Mouse (Mus musculus): ENCODE data around the gene Slit2. TPM values are rescaled to one million over a fixed set of nuclear protein-coding genes. Genes with fewer than 3 reads are reported as not detected.

Slit2 gene
- polyA plus RNA-seq, 1 experiment: 26.2 TPM

GRCm38 (mm10) chr5:48248327-48248726, 265.4 kb downstream of the Slit2 start:
- DNase-seq: no peak
- WGBS: 50% methylated on average over 4 of the region's 4 CpGs
- H3K4me1 ChIP-seq (ENCODE audit: control insufficient read depth, insufficient read depth, low read length): no peaks in the 10 kb centered on the region
- no peak overlapping the region for H3K4me3 ChIP-seq (replicated peaks; ENCODE audit: extremely low read depth, low read depth, low read length)
- no peak for TF ChIP-seq POLR2A (IDR thresholded peaks at IDR 0.05; ENCODE audit: borderline replicate concordance, extremely low read depth, low read depth, low read length)
- no peak for TF ChIP-seq CTCF (IDR thresholded peaks at IDR 0.05; ENCODE audit: insufficient read depth, low read length)

DNA sequence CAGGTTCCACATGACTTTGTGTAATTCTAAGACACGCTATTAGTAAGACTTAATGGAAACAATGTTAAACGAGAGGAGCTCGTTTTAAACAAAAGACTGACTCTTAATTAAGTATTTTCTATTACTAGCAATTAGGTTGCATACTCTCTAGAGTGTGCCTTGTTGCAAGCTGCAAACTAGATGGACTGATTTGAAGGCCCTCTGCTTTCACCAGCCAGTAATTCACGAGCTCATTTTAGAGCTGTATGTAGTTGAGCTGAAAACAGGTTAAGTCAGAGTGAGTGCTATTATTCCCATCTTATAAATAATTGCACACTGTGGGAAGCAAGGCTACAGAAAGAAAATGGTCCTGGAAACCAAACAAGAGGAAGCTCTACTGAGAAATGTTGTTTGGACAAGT, 294.6 kb downstream of the Slit2 start:
- Histone ChIP-seq H3K4me3 (replicated peaks; ENCODE audit: extremely low read depth, low read depth, low read length) (no peak overlapping the region), H3K4me1 (ENCODE audit: control insufficient read depth, insufficient read depth, low read length) (no peaks in the 10 kb centered on the region)
- TF ChIP-seq CTCF (IDR thresholded peaks at IDR 0.05; ENCODE audit: insufficient read depth, low read length): no peak
- TF ChIP-seq POLR2A (IDR thresholded peaks at IDR 0.05; ENCODE audit: borderline replicate concordance, extremely low read depth, low read depth, low read length): no peak
- WGBS: 70% methylated on average over 4 of the region's 4 CpGs
- DNase-seq: no peak

DNA sequence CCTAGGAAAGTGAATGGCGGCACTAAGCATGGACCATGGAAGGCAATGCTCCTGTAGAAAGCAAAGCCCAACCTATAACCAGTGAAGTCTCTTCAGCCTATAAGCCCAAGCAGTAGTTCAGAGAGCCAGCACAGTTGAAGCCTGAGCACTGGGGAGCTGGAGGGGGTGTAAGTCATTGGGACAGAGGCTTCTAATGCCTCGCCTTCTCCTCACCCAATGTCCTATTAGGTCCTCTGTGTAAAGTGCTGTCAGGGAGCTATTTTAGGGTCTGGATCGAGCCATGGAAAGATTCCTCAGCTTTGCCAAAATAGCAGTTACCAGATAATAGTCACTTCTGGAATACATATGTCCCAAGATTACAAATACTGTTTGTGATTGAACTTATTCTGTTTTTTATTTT, 318.2 kb downstream of the Slit2 start:
- no peak for DNase-seq
- 73% methylated on average over 3 of the region's 3 CpGs for WGBS
- no peak for TF ChIP-seq CTCF (IDR thresholded peaks at IDR 0.05; ENCODE audit: insufficient read depth, low read length)
- TF ChIP-seq POLR2A (IDR thresholded peaks at IDR 0.05; ENCODE audit: borderline replicate concordance, extremely low read depth, low read depth, low read length): no peak

DNA sequence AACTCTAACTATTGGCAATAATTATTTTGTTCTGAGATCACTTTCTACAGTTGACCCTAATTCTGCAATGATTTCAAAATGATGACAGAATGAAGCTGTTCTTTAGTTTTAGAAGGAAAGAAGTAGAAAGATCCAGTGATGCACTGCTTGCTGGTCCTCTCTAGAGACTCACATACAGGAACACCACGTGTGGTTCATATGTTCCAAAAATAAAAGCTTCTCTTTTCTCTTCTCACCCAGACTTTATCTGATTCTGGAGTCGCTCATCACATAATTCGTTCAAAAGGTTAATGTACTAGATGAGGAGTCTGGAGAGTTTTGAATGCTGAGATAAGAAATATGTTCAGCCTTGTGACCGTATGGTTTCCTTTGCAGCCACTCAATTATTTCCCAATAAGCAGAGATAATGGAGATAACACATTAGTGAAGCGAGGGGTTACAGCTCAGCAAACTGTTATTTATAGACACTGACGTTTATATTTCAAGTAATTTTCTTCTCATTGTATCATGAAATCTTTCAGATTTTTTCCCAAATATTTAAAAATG, 332.2 kb downstream of the Slit2 start:
- WGBS: 36% methylated on average over 6 of the region's 6 CpGs
- Histone ChIP-seq H3K4me1 (ENCODE audit: control insufficient read depth, insufficient read depth, low read length) (no peaks in the 10 kb centered on the region), H3K4me3 (replicated peaks; ENCODE audit: extremely low read depth, low read depth, low read length) (no peak overlapping the region)
- DNase-seq: no peak
- TF ChIP-seq POLR2A (IDR thresholded peaks at IDR 0.05; ENCODE audit: borderline replicate concordance, extremely low read depth, low read depth, low read length) (no peak), CTCF (IDR thresholded peaks at IDR 0.05; ENCODE audit: insufficient read depth, low read length) (no peak)

More for the DNA sequence above, 318.2 kb downstream of the Slit2 start:
- Histone ChIP-seq H3K4me3 (replicated peaks; ENCODE audit: extremely low read depth, low read depth, low read length) (no peak overlapping the region), H3K4me1 (ENCODE audit: control insufficient read depth, insufficient read depth, low read length) (no peaks in the 10 kb centered on the region)

DNA sequence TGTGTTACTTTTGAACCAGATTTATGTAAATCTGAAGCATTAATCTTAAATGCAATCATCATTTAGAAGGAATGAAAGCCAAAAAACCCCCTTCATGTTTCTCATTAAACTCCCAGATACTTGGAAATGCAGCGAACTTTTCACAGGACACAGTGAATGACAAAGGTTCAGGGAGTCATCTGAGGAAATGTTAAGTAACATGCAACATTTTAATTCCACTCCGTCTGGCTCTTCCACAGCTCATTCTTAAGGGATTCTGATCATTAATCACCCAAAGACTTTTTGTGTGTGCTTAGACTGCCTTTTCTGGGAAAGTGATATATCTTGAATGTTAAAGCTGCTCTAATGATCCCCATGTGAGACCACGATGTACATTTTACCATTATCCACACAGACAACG, 337.7 kb downstream of the Slit2 start:
- no peak overlapping the region for H3K4me3 ChIP-seq (replicated peaks; ENCODE audit: extremely low read depth, low read depth, low read length)
- DNase-seq: no peak
- H3K4me1 ChIP-seq (ENCODE audit: control insufficient read depth, insufficient read depth, low read length): no peaks in the 10 kb centered on the region
- TF ChIP-seq POLR2A (IDR thresholded peaks at IDR 0.05; ENCODE audit: borderline replicate concordance, extremely low read depth, low read depth, low read length): no peak
- no peak for TF ChIP-seq CTCF (IDR thresholded peaks at IDR 0.05; ENCODE audit: insufficient read depth, low read length)
- WGBS: 60% methylated on average over 4 of the region's 4 CpGs

DNA sequence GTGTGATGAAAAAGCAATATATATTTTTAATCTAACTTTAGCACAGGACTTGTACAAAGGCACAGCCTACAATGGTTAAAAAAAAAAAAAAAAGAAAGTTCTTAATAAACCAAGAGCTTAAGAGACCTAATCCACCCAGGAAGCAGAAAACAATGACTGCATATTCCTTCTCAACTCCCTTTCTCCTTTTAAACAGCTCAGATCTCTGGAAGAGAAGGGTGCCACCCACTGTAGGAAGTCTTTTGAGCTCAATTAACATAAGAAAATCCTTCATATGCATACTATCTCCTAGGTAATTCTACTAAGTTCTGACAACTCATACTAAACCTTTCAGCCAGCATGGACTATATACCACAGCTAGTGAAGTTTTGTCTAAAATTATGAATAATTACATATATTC, 343.3 kb downstream of the Slit2 start:
- no peak for DNase-seq
- TF ChIP-seq CTCF (IDR thresholded peaks at IDR 0.05; ENCODE audit: insufficient read depth, low read length) (no peak), POLR2A (IDR thresholded peaks at IDR 0.05; ENCODE audit: borderline replicate concordance, extremely low read depth, low read depth, low read length) (no peak)
- no peaks in the 10 kb centered on the region for H3K4me1 ChIP-seq (ENCODE audit: control insufficient read depth, insufficient read depth, low read length)
- H3K4me3 ChIP-seq (replicated peaks; ENCODE audit: extremely low read depth, low read depth, low read length): no peak overlapping the region

GRCm38 (mm10) chr5:48327652-48328051, 344.7 kb downstream of the Slit2 start, which contains the start of gene 5730480H06Rik:
Gene 5730480H06Rik (plus strand): TSS chr5:48327952.
- WGBS: 89% methylated on average over 8 of the region's 8 CpGs
- Histone ChIP-seq H3K4me3 (replicated peaks; ENCODE audit: extremely low read depth, low read depth, low read length) (no peak within 1 kb of the TSS), H3K4me1 (ENCODE audit: control insufficient read depth, insufficient read depth, low read length) (no peaks in the 10 kb centered on the region)
- TF ChIP-seq CTCF (IDR thresholded peaks at IDR 0.05; ENCODE audit: insufficient read depth, low read length): no peak
- no peak for TF ChIP-seq POLR2A (IDR thresholded peaks at IDR 0.05; ENCODE audit: borderline replicate concordance, extremely low read depth, low read depth, low read length)
- no peak for DNase-seq

DNA sequence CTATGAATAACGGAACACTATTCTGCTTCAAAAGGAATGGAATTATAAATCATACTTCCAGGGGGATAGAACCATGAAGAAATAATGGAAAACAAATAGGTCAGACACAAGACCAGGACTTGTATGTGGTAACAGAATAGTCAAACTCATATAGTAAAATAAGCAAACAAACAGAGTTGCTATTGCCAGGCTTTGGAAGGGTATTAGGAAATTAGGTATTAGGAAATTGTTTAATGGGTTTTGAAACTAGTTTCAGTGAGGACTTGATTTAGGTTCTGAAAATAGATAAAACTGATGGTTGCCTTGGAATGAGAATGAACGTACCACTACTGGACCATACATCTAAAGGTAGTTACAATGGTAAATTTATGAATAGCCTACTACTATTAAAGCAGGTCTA, 346.8 kb downstream of the Slit2 start:
- DNase-seq: no peak
- TF ChIP-seq POLR2A (IDR thresholded peaks at IDR 0.05; ENCODE audit: borderline replicate concordance, extremely low read depth, low read depth, low read length): no peak
- TF ChIP-seq CTCF (IDR thresholded peaks at IDR 0.05; ENCODE audit: insufficient read depth, low read length): no peak
- H3K4me1 ChIP-seq (ENCODE audit: control insufficient read depth, insufficient read depth, low read length): no peaks in the 10 kb centered on the region
- 87% methylated on average over 2 of the region's 2 CpGs for WGBS
- H3K4me3 ChIP-seq (replicated peaks; ENCODE audit: extremely low read depth, low read depth, low read length): no peak overlapping the region

- 73% methylated on average over 2 of the region's 2 CpGs for WGBS
- no peak for TF ChIP-seq CTCF (IDR thresholded peaks at IDR 0.05; ENCODE audit: insufficient read depth, low read length)
- TF ChIP-seq POLR2A (IDR thresholded peaks at IDR 0.05; ENCODE audit: borderline replicate concordance, extremely low read depth, low read depth, low read length): no peak
- no peak for DNase-seq
- no peak overlapping the region for H3K4me3 ChIP-seq (replicated peaks; ENCODE audit: extremely low read depth, low read depth, low read length)
- no peaks in the 10 kb centered on the region for H3K4me1 ChIP-seq (ENCODE audit: control insufficient read depth, insufficient read depth, low read length)
Measured at GRCm38 (mm10) chr5:48330817-48331216, 347.9 kb downstream of the Slit2 start.

DNA sequence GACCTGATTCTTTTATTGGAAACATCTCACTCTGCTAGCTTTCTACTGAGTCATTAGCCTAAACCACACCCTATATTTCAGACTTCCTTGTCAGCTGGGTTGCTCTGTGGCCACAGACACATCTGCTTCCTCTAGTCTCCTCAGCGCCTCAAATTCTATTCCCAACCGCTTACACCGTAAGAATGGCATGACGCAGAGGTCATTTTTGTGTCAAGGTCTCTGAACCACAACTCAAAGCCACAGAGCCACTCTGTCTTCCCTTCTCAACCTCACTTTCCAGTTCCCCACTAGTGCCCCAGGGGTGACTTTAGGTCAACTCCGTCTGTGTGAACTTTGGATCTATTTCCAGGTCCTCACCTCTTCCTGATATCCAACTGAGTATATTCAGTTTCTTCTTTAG, 348.5 kb downstream of the Slit2 start:
- TF ChIP-seq CTCF (IDR thresholded peaks at IDR 0.05; ENCODE audit: insufficient read depth, low read length) (no peak), POLR2A (IDR thresholded peaks at IDR 0.05; ENCODE audit: borderline replicate concordance, extremely low read depth, low read depth, low read length) (no peak)
- Histone ChIP-seq H3K4me1 (ENCODE audit: control insufficient read depth, insufficient read depth, low read length) (no peaks in the 10 kb centered on the region), H3K4me3 (replicated peaks; ENCODE audit: extremely low read depth, low read depth, low read length) (no peak overlapping the region)
- 26% methylated on average over 5 of the region's 5 CpGs for WGBS
- no peak for DNase-seq
